Mouse (Mus musculus) kidney, adult 2 months (tissue): ENCODE data around the gene Rps15. TPM values are rescaled to one million over a fixed set of nuclear protein-coding genes. Genes with fewer than 3 reads are reported as not detected.

Source experiments
- DNase-seq: peaks from one replicate; pipeline ENCODE4 v3.0.0; 2021
- H3K27ac ChIP-seq: fragments of 200-500 bp; 2 replicates; pipeline ENCODE4 v1.5.1; 2012; ENCODE audit warnings: low read depth, low read length, control low read depth, inconsistent platforms; ENCODE audit not compliant: insufficient read depth
- H3K27me3 ChIP-seq: fragments of 200-500 bp; replicated peaks from 2 replicates; pipeline ENCODE4 v1.6.1; 2012; ENCODE audit warnings: mild to moderate bottlenecking, moderate library complexity, low read length, inconsistent platforms; ENCODE audit not compliant: control insufficient read depth, insufficient read depth
- H3K36me3 ChIP-seq: fragments of 200-500 bp; 2 replicates; pipeline ENCODE4 v1.6.1; 2012; ENCODE audit warnings: mild to moderate bottlenecking, moderate library complexity, low read length, inconsistent platforms; ENCODE audit not compliant: control insufficient read depth, insufficient read depth
- H3K4me1 ChIP-seq: fragments of 200-500 bp; 2 replicates; pipeline ENCODE4 v1.6.1; 2011; ENCODE audit warnings: low read length; ENCODE audit not compliant: control insufficient read depth, insufficient read depth
- H3K4me3 ChIP-seq: fragments of 200-500 bp; 2 replicates; pipeline ENCODE4 v1.5.1; 2011; ENCODE audit warnings: mild to moderate bottlenecking, low read depth, low read length, control low read depth; ENCODE audit not compliant: insufficient read depth
- CTCF ChIP-seq: fragments of 200-500 bp; conservative IDR thresholded peaks from 2 replicates; pipeline ENCODE4 v1.5.1; 2011; ENCODE audit warnings: low read depth, mild to moderate bottlenecking, control low read depth, low read length, moderate library complexity, mixed read lengths; ENCODE audit not compliant: insufficient read depth, insufficient read length
- POLR2A ChIP-seq: fragments of 200-500 bp; IDR thresholded peaks from one replicate; pipeline ENCODE4 v1.6.1; 2011; ENCODE audit warnings: low read depth, low read length, control low read depth
- WGBS: fragments of 180-500 bp; shearing (Covaris S2); methylation state at CpG from one replicate; pipeline ENCODE4 v1.1.7; 2018; 5-methylcytosine and 5-hydroxymethylcytosine counted together
- polyA plus RNA-seq: library from polyadenylated mRNA; depleted of rRNA; stranded (reverse); fragments of >200 nt; gene quantifications from 2 replicates; pipeline ENCODE4 v1.2.3, GENCODE M21; 2012

Rps15 gene
- polyA plus RNA-seq, 1 experiment = 1,777 TPM

DNA sequence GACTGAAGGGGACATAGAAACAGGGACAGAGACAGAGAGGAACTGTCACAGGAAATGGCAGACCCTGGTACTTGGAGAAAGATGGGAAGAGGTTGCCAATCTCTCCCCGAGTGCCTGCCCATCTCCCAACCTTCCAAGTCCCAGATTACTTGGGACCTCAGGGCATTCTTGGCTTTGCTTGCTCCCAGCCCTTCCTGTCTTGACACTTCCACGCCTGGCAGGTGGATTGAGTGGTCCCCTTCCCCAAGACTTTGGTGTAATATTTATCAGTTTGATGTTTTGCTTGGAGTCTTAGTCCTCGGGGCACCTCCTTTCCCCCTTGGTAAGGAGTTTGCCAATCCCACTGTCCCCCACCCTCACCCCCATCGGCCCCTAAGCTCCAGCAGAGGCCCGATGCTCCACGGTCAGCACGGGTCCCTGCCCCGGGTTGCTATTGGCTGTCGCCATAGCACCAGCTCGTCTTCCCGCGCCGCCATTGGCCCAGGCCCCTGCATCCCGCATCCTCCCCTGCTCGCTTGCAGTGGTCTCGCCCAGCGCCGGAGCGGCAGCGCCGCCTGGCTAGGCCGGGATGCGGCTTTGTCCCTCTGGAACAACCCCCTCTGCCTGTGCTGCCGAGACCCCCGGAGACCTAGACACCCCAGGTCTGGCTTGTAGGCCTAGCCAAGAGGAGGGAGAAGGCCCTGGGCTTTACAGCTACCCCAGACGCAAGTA lies 6.5 kb downstream of the Rps15 start:
- peaks cover 3% of the 10 kb centered on the region for H3K4me1 ChIP-seq
- no peak overlapping the region for H3K27ac ChIP-seq
- no peak for DNase-seq
- no peak overlapping the region for H3K4me3 ChIP-seq
- TF ChIP-seq CTCF (no peak), POLR2A (no peak)
- no peaks in the 10 kb centered on the region for H3K36me3 ChIP-seq
- no peaks in the 10 kb centered on the region for H3K27me3 ChIP-seq
- 7% methylated on average over 26 of the region's 26 CpGs for WGBS

GRCm38 (mm10) chr10:80299301-80299700 lies 7.0 kb downstream of the Rps15 start:
- TF ChIP-seq CTCF (no peak), POLR2A (no peak)
- WGBS = 22% methylated on average over 15 of the region's 15 CpGs
- Histone ChIP-seq H3K4me3 (no peak overlapping the region), H3K4me1 (peaks cover 3% of the 10 kb centered on the region), H3K27ac (no peak overlapping the region), H3K27me3 (no peaks in the 10 kb centered on the region), H3K36me3 (no peaks in the 10 kb centered on the region)
- no peak for DNase-seq

DNA sequence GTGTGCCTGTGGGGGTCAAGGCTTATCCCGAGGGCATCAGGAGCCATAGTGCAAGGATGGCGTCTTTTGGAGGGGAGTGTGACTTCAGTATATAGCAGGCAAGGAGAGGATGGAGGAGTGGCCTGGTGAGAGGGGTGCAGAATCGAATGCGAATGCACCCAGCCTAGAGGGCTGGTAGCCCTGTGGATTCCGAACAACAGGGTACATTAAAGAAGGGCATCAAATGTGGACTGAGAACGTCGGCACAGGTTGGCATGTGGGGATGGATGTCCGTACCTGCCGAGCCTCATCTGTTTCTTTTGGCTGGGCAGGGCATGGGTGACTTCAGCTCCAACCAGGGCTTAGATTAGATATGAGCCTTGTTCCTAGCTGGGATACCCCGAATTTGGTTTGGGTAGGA lies 7.6 kb downstream of the Rps15 start:
- Histone ChIP-seq H3K27ac (no peak overlapping the region), H3K36me3 (no peaks in the 10 kb centered on the region), H3K27me3 (no peaks in the 10 kb centered on the region), H3K4me3 (no peak overlapping the region), H3K4me1 (peaks cover 3% of the 10 kb centered on the region)
- 57% methylated on average over 10 of the region's 10 CpGs for WGBS
- DNase-seq = no peak
- TF ChIP-seq CTCF (no peak), POLR2A (no peak)

DNA sequence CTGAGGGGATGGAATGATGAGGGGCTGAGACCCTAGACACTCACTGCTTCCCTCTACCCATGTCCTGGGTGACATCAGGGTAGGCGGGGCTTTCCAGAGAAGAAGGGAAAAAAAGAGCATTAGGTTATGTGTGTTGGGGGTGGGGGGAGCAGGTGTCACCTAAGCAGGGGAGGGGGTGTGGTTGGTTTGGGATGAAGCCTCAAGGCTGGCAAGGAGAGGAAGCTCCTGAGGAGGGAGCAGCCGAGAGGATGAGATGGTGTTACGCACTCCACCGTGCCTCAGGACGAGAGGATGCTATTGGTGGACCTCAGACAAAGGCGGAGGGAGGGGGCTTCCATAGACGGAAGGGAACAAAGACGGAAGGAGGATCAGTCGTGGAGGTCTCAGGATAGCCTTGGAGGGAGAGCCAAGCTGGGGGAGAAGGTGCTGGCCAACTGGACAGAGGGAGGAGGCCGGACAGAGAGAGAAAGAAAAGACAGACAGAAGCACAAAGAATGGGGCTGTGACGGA lies 8.5 kb downstream of the Rps15 start:
- H3K36me3 ChIP-seq = no peaks in the 10 kb centered on the region
- TF ChIP-seq CTCF = no peak
- no peak for TF ChIP-seq POLR2A
- DNase-seq = no peak
- H3K4me1 ChIP-seq = peaks cover 3% of the 10 kb centered on the region
- no peak overlapping the region for H3K27ac ChIP-seq
- H3K27me3 ChIP-seq = no peaks in the 10 kb centered on the region
- WGBS = 55% methylated on average over 11 of the region's 11 CpGs
- no peak overlapping the region for H3K4me3 ChIP-seq

GRCm38 (mm10) chr10:80301256-80302081 lies 9.2 kb downstream of the Rps15 start:
- no peak overlapping the region for H3K4me3 ChIP-seq
- H3K36me3 ChIP-seq = no peaks in the 10 kb centered on the region
- H3K27me3 ChIP-seq = no peaks in the 10 kb centered on the region
- WGBS = 82% methylated on average over 10 of the region's 10 CpGs
- DNase-seq = no peak
- H3K27ac ChIP-seq = no peak overlapping the region
- peaks cover 3% of the 10 kb centered on the region; the same call in 1 of the 2 replicates for H3K4me1 ChIP-seq
- TF ChIP-seq POLR2A (no peak), CTCF (no peak)

GRCm38 (mm10) chr10:80302082-80302355 lies 9.8 kb downstream of the Rps15 start:
- Histone ChIP-seq H3K27me3 (no peaks in the 10 kb centered on the region), H3K27ac (no peak overlapping the region), H3K4me1 (peaks cover 3% of the 10 kb centered on the region; the same call in 1 of the 2 replicates), H3K4me3 (no peak overlapping the region), H3K36me3 (no peaks in the 10 kb centered on the region)
- no peak for DNase-seq
- 58% methylated on average over 5 of the region's 5 CpGs for WGBS
- TF ChIP-seq CTCF (no peak), POLR2A (no peak)

DNA sequence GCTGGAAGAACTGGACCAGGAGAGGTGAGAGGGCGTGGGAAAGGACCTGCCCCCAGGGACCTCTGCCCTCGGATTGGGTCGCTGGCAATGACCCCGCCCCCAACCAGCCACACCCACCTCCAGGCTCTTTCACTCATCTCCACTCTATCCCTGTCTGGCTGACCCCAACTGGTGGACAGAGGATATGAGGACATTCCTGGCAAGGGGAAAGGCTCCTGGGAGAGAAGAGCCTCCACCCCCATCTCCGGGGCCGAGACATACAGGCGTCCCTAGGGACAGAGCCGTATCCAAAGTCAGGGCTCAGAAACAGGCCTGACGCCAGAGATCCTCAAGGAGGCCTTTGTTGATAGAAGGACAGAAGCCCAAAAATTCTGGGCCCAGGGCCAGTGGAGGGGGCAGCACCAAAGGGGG lies 10.2 kb downstream of the Rps15 start:
- Histone ChIP-seq H3K4me1 (peaks cover 3% of the 10 kb centered on the region; the same call in 1 of the 2 replicates), H3K27ac (no peak overlapping the region), H3K4me3 (no peak overlapping the region), H3K36me3 (no peaks in the 10 kb centered on the region), H3K27me3 (no peaks in the 10 kb centered on the region)
- WGBS = 26% methylated on average over 9 of the region's 9 CpGs
- no peak for TF ChIP-seq CTCF
- no peak for TF ChIP-seq POLR2A
- DNase-seq = peak; percentile 80
